Mouse (Mus musculus): ENCODE results near the gene Naip2.
"Not testable (repeated sequence)": the region's sequence is repeated elsewhere in the genome, so short reads cannot be mapped to it uniquely, and the experiment has no call there.

Naip2 gene

GRCm38 (mm10) chr13:100201659-100202333, at the start of gene Naip2:
Gene Naip2 (minus strand): TSS chr13:100202092.
- DNase-seq (ENCODE audit: low spot score), result peak; percentile 4

GRCm38 (mm10) chr13:100246896-100247519, 45.1 kb upstream of the Naip2 start:
- DNase-seq (ENCODE audit: low spot score), result not testable (repeated sequence)

GRCm38 (mm10) chr13:100246223-100246622, 44.3 kb upstream of the Naip2 start, which contains the start of gene Naip5:
Gene Naip5 (minus strand): TSS chr13:100246323.
- DNase-seq (ENCODE audit: low spot score), result not testable (repeated sequence)

GRCm38 (mm10) chr13:100243702-100244101, 41.8 kb upstream of the Naip2 start:
- no peak for DNase-seq (ENCODE audit: low spot score)

- DNase-seq (ENCODE audit: low spot score), result not testable (repeated sequence)
These were observed 11.8 kb upstream of the Naip2 start for GRCm38 (mm10) chr13:100213683-100214082.

- peak; percentile 7 for DNase-seq (ENCODE audit: low spot score)
These were observed 8.6 kb upstream of the Naip2 start for GRCm38 (mm10) chr13:100210540-100210939.

- DNase-seq (ENCODE audit: low spot score), result peak; percentile 8
These were observed 1.4 kb upstream of the Naip2 start for GRCm38 (mm10) chr13:100203319-100203718.

- DNase-seq (ENCODE audit: low spot score), result no peak
These were observed 1.1 kb downstream of the Naip2 start for GRCm38 (mm10) chr13:100200778-100201177.

- no peak for DNase-seq (ENCODE audit: low spot score)
These were observed 6.5 kb downstream of the Naip2 start for GRCm38 (mm10) chr13:100195421-100195820.

GRCm38 (mm10) chr13:100183111-100183510, 18.8 kb downstream of the Naip2 start:
- peak; percentile 16 for DNase-seq (ENCODE audit: low spot score)

- DNase-seq (ENCODE audit: low spot score), result not testable (repeated sequence)
These were observed 27.5 kb downstream of the Naip2 start for GRCm38 (mm10) chr13:100174360-100174759.

GRCm38 (mm10) chr13:100166378-100166777, 35.5 kb downstream of the Naip2 start:
- not testable (repeated sequence) for DNase-seq (ENCODE audit: low spot score)

- not testable (repeated sequence) for DNase-seq (ENCODE audit: low spot score)
These were observed 39.4 kb downstream of the Naip2 start for GRCm38 (mm10) chr13:100162467-100162866.

GRCm38 (mm10) chr13:100161171-100161870, 40.6 kb downstream of the Naip2 start:
- DNase-seq (ENCODE audit: low spot score), result not testable (repeated sequence)

GRCm38 (mm10) chr13:100156624-100157023, 45.3 kb downstream of the Naip2 start:
- DNase-seq (ENCODE audit: low spot score), result peak; percentile 12

GRCm38 (mm10) chr13:100152659-100153058, 49.2 kb downstream of the Naip2 start:
- DNase-seq (ENCODE audit: low spot score), result peak; percentile 61

GRCm38 (mm10) chr13:100141646-100142314, 60.1 kb downstream of the Naip2 start:
- DNase-seq (ENCODE audit: low spot score), result no peak

GRCm38 (mm10) chr13:100125258-100125643, 76.6 kb downstream of the Naip2 start:
- DNase-seq (ENCODE audit: low spot score), result no peak

- peak; percentile 93 for DNase-seq (ENCODE audit: low spot score)
These were observed 77.3 kb downstream of the Naip2 start, which contains the start of gene Smn1 for GRCm38 (mm10) chr13:100124423-100125257. Gene Smn1 (plus strand): TSS chr13:100124852.

- no peak for DNase-seq (ENCODE audit: low spot score)
These were observed 77.9 kb downstream of the Naip2 start for GRCm38 (mm10) chr13:100123970-100124369.
